Mouse (Mus musculus) layer of hippocampus, adult 2 months (tissue): ENCODE data around the gene Adad1. TPM values are rescaled to one million over a fixed set of nuclear protein-coding genes. Genes with fewer than 3 reads are reported as not detected.

Experiments
- DNase-seq, 2 experiments: peaks; one replicate each; pipeline ENCODE4 v3.0.0; 2022; ENCODE audit warnings: low spot score in 2 of 2
- H3K27ac ChIP-seq: fragments of 200-600 bp; 2 replicates; pipeline ENCODE4 v1.8.1; 2022
- H3K4me3 ChIP-seq: fragments of 200-600 bp; 2 replicates; pipeline ENCODE4 v1.8.1; 2022; ENCODE audit warnings: mild to moderate bottlenecking
- CTCF ChIP-seq: fragments of 200-600 bp; conservative IDR thresholded peaks from 2 replicates; pipeline ENCODE4 v1.8.1; 2022; ENCODE audit warnings: antibody characterized with exemption, mild to moderate bottlenecking, moderate library complexity
- long read RNA-seq, 2 experiments: library from polyadenylated mRNA; stranded (forward); transcript quantifications; one replicate each; pipeline ENCODE4 v2.0.0; 2021; ENCODE audit warnings: borderline mapping rate in 2 of 2
- total RNA-seq, 2 experiments: library from RNA; stranded (reverse); gene quantifications; 2 replicates each; pipeline ENCODE4 v1.2.3; 2021

The Adad1 gene
- not detected for total RNA-seq
- long read RNA-seq, experiment 1 = 0 reads
- long read RNA-seq, experiment 2 = 0 reads

- Histone ChIP-seq H3K4me3 (no peak within 1 kb of the TSS), H3K27ac (no peak within 1 kb of the TSS)
- TF ChIP-seq CTCF = no peak
- DNase-seq = no peak
Measured at GRCm38 (mm10) chr3:37063406-37063805, at the start of gene Adad1. TSS of gene Adad1 (plus strand) at chr3:37063527.

- Histone ChIP-seq H3K27ac (no peak overlapping the region), H3K4me3 (no peak overlapping the region)
- no peak for TF ChIP-seq CTCF
- DNase-seq = no peak
Measured at GRCm38 (mm10) chr3:37037979-37038378, 25.3 kb upstream of the Adad1 start.

- H3K27ac ChIP-seq = no peak overlapping the region
- H3K4me3 ChIP-seq = no peak overlapping the region
- TF ChIP-seq CTCF = no peak
- DNase-seq = no peak
Measured at GRCm38 (mm10) chr3:37039811-37040210, 23.5 kb upstream of the Adad1 start.

DNA sequence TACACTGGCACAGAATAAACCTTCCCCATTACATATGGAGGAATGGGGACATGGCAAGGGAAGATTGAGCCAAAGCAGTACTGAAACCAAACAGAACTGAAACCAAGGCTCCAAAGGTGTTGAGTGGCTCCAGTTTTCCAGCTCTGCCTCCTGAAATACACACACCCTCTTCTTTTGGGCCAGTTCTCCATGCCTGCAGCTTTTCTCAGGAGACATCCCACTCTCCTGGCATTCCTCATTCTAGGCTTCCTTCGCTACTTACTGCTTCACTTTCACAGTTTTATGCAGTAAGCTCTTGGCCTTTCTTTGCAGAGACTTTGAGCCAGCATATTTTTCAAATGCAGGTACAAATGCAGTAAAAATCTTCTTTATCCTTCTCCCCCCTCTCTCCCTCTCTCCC, 11.8 kb upstream of the Adad1 start:
- no peak for DNase-seq
- Histone ChIP-seq H3K4me3 (no peak overlapping the region), H3K27ac (no peak overlapping the region)
- no peak for TF ChIP-seq CTCF

GRCm38 (mm10) chr3:37073211-37073610, 9.9 kb downstream of the Adad1 start:
- DNase-seq = peak in 1 of 2 experiments; percentile 34
- Histone ChIP-seq H3K4me3 (no peak overlapping the region), H3K27ac (no peak overlapping the region)
- TF ChIP-seq CTCF = peak; percentile 66

DNA sequence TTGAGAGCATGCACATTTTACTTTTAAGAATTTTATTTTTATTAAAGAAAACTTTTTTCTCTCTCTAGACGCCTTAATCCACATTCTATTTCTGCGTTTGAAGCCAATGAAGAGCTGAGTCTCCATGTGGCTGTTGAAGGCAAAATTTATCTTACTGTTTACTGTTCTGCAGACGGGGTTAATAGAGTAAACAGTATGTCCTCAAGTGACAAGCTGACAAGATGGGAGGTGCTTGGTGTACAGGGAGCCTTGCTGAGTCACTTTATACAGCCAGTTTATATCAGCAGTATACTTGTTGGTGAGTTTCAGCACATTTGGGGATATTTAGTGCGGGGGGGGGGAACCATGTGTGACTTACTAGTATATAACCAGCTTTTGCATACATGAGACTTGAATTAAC, 21.5 kb downstream of the Adad1 start:
- Histone ChIP-seq H3K27ac (no peak overlapping the region), H3K4me3 (no peak overlapping the region)
- no peak for TF ChIP-seq CTCF
- DNase-seq = no peak

DNA sequence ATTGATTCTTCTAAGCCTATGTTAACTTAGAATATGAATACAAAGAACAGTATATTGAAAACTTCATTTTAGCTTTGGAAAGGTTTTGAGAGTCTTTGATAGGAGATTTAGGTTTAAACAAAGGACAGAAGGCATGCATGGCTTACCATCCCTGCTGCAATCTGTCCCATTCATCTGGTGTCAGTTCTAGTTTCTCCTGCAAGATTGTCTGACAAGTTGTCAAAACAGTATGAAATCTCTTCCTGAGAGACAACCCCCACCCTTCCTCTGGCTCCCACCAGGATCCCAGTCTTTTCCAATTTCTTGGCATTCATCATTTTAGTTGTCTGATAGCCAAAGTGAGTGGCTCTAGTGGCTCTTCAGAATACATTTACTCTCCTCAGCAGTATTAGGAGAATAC, 27.4 kb downstream of the Adad1 start:
- Histone ChIP-seq H3K4me3 (no peak overlapping the region), H3K27ac (no peak overlapping the region)
- no peak for TF ChIP-seq CTCF
- DNase-seq = peak; percentile 33 to 67

DNA sequence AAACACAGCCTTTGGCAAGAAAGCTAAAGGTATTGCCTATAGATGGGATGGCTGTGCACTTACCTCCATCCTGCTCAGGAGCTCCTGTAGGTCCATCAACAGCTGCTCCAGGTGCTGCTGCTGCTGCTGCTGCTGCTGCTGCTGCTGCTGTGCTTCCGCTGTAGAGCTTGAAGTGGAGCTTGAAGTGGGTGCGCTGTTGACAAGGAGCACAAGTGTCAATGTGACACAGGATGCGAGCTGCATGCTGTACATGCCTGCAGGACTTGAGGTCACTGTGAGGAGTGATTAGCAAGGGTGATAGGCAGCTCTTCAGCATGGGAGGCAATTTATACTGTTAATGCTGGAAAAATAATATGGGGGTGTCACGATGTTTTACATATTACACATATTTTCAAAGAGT, 62.3 kb downstream of the Adad1 start, which contains the start of gene Il2:
Il2 (minus strand) TSS at position 305 of the 400 bp plus-strand sequence.
- Histone ChIP-seq H3K4me3 (no peak within 1 kb of the TSS), H3K27ac (no peak within 1 kb of the TSS)
- DNase-seq = no peak
- TF ChIP-seq CTCF = no peak

- TF ChIP-seq CTCF = no peak
Measured at GRCm38 (mm10) chr3:37126162-37126561, 62.8 kb downstream of the Adad1 start.

GRCm38 (mm10) chr3:37128269-37128668, 64.9 kb downstream of the Adad1 start:
- Histone ChIP-seq H3K27ac (no peak overlapping the region), H3K4me3 (no peak overlapping the region)
- DNase-seq = no peak
- TF ChIP-seq CTCF = no peak

More at GRCm38 (mm10) chr3:37126162-37126561, 62.8 kb downstream of the Adad1 start:
- no peak overlapping the region for H3K27ac ChIP-seq
- H3K4me3 ChIP-seq = no peak overlapping the region
- DNase-seq = no peak

GRCm38 (mm10) chr3:37129063-37129462, 65.7 kb downstream of the Adad1 start:
- H3K27ac ChIP-seq = no peak overlapping the region
- DNase-seq = no peak
- TF ChIP-seq CTCF = no peak
- H3K4me3 ChIP-seq = no peak overlapping the region

- TF ChIP-seq CTCF = no peak
- no peak overlapping the region for H3K27ac ChIP-seq
- H3K4me3 ChIP-seq = no peak overlapping the region
- DNase-seq = no peak
Measured at GRCm38 (mm10) chr3:37137231-37137630, 73.9 kb downstream of the Adad1 start.

DNA sequence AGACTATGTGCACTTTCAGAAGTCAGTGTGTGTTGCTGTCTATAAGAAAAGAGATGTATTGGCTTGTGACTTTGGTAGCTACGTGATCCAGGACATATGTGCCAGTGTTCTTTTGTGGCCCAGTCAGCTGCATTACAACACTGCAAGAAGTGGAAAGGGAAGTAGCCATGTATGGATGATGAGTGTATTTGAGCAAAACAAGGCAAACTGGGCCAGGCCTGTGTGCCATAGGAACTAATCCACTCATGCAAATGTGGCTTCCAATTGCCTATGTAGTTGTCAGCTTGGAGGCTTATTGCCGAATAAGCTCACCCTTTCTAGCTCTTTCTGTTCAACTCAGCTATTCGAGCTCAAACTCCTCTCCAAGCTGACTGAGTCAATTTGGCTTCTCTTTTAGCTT, 75.9 kb downstream of the Adad1 start:
- DNase-seq = no peak
- H3K4me3 ChIP-seq = no peak overlapping the region
- no peak overlapping the region for H3K27ac ChIP-seq
- TF ChIP-seq CTCF = no peak

- no peak for DNase-seq
- no peak for TF ChIP-seq CTCF
- H3K4me3 ChIP-seq = no peak overlapping the region
- no peak overlapping the region for H3K27ac ChIP-seq
Measured at GRCm38 (mm10) chr3:37140168-37140906, 77.0 kb downstream of the Adad1 start.
